Mouse (Mus musculus) left cerebral cortex, postnatal 36 days (tissue): ENCODE data around the gene Abcc10. TPM values are rescaled to one million over a fixed set of nuclear protein-coding genes. Genes with fewer than 3 reads are reported as not detected.

Source experiments
- DNase-seq, 2 experiments: peaks; one replicate each; pipeline ENCODE4 v3.0.0; 2021 to 2022; ENCODE audit warnings: low spot score in 2 of 2, mixed read lengths in 1 of 2
- intact Hi-C: fragments of 180-260 bp; cut with DNase I; formaldehyde crosslinking; loops from one replicate; pipeline ENCODE4 v1.15.1; 2025
- total RNA-seq, 2 experiments: library from RNA; stranded (reverse); gene quantifications; 2 replicates each; pipeline ENCODE4 v1.2.3; 2021

Abcc10 gene
- 10 to 100 TPM in 1 of 2 experiments, 1 to 10 TPM in 1; 8.1 to 11.9 TPM for total RNA-seq

GRCm38 (mm10) chr17:46327906-46328534, at the start of gene Abcc10:
Gene Abcc10, minus strand, starts transcription at chr17:46328352.
- intact Hi-C loops, result loop anchor here (1.0 kb wide), 1 partner anchor 55 kb away; the partner anchor contains the start of gene Zfp318
- DNase-seq, result peak; percentile 93 to 95

- intact Hi-C loops, result no loop called here
These were observed 43.6 kb upstream of the Abcc10 start for GRCm38 (mm10) chr17:46371783-46372182.

GRCm38 (mm10) chr17:46351026-46351700, 23.0 kb upstream of the Abcc10 start:
- intact Hi-C loops, result no loop called here
- DNase-seq, result no peak

More at GRCm38 (mm10) chr17:46371783-46372182, 43.6 kb upstream of the Abcc10 start:
- no peak for DNase-seq

- DNase-seq, result no peak
- intact Hi-C loops, result no loop called here
These were observed 13.1 kb upstream of the Abcc10 start for GRCm38 (mm10) chr17:46341208-46341607.

GRCm38 (mm10) chr17:46336475-46336874, 8.3 kb upstream of the Abcc10 start:
- no peak for DNase-seq
- intact Hi-C loops, result no loop called here

- no peak for DNase-seq
- intact Hi-C loops, result loop anchor here (1.0 kb wide), 1 partner anchor 55 kb away; the partner anchor contains the start of gene Zfp318
These were observed 571 bp upstream of the Abcc10 start for GRCm38 (mm10) chr17:46328723-46329122.

- intact Hi-C loops, result no loop called here
- no peak for DNase-seq
These were observed 693 bp downstream of the Abcc10 start for GRCm38 (mm10) chr17:46327413-46327905.

- intact Hi-C loops, result no loop called here
- no peak for DNase-seq
These were observed 5.9 kb downstream of the Abcc10 start for GRCm38 (mm10) chr17:46322046-46322823.

GRCm38 (mm10) chr17:46320492-46320891, 7.7 kb downstream of the Abcc10 start:
- DNase-seq, result no peak
- intact Hi-C loops, result no loop called here

- intact Hi-C loops, result no loop called here
- no peak for DNase-seq
These were observed 12.3 kb downstream of the Abcc10 start for GRCm38 (mm10) chr17:46315813-46316212.

GRCm38 (mm10) chr17:46313135-46313715, 14.9 kb downstream of the Abcc10 start:
- DNase-seq, result no peak

GRCm38 (mm10) chr17:46310515-46310914, 17.6 kb downstream of the Abcc10 start:
- intact Hi-C loops, result no loop called here
- DNase-seq, result no peak

More at GRCm38 (mm10) chr17:46313135-46313715, 14.9 kb downstream of the Abcc10 start:
- intact Hi-C loops, result no loop called here

GRCm38 (mm10) chr17:46309835-46310234, 18.3 kb downstream of the Abcc10 start:
- DNase-seq, result no peak
- intact Hi-C loops, result no loop called here

GRCm38 (mm10) chr17:46306956-46307355, 21.2 kb downstream of the Abcc10 start:
- intact Hi-C loops, result no loop called here
- DNase-seq, result no peak

- no peak for DNase-seq
- intact Hi-C loops, result no loop called here
These were observed 24.0 kb downstream of the Abcc10 start for GRCm38 (mm10) chr17:46304184-46304583.

- DNase-seq, result peak in 1 of 2 experiments; percentile 44
- intact Hi-C loops, result no loop called here
These were observed 26.3 kb downstream of the Abcc10 start for GRCm38 (mm10) chr17:46301892-46302291.

GRCm38 (mm10) chr17:46298220-46298913, 29.8 kb downstream of the Abcc10 start:
- DNase-seq, result peak; percentile 86 to 87
- intact Hi-C loops, result loop anchor here (2.0 kb wide), 1 partner anchor 32 kb away; no protein-coding TSS in a partner anchor

GRCm38 (mm10) chr17:46297364-46298219, 30.6 kb downstream of the Abcc10 start, which contains the start of gene Dlk2:
Gene Dlk2, plus strand, starts transcription at chr17:46297421.
- DNase-seq, result peak; percentile 69 to 80
- intact Hi-C loops, result loop anchor here (2.0 kb wide), 1 partner anchor 31 kb away; no protein-coding TSS in a partner anchor
